Mouse (Mus musculus) yolk sac, embryonic 10.5 days (tissue): Measurements from ENCODE around the gene Zfp423.

Source experiments
- DNase-seq: peaks from one replicate; pipeline ENCODE4 v3.0.0-alpha.2; 2017; ENCODE audit warnings: low spot score

The Zfp423 gene

GRCm38 (mm10) chr8:87959320-87959920 is at the start of gene Zfp423:
Gene Zfp423, minus strand, starts transcription at chr8:87959595.
- no peak for DNase-seq

GRCm38 (mm10) chr8:88006811-88007210 is 47.4 kb upstream of the Zfp423 start:
- no peak for DNase-seq

- no peak for DNase-seq
These were observed 25.4 kb upstream of the Zfp423 start for GRCm38 (mm10) chr8:87984778-87985177.

- DNase-seq, result no peak
These were observed 24.6 kb upstream of the Zfp423 start for GRCm38 (mm10) chr8:87984032-87984431.

GRCm38 (mm10) chr8:87982936-87983335 is 23.5 kb upstream of the Zfp423 start:
- DNase-seq, result no peak

- no peak for DNase-seq
These were observed 16.0 kb upstream of the Zfp423 start for GRCm38 (mm10) chr8:87975466-87975809.

GRCm38 (mm10) chr8:87974759-87975465 is 15.5 kb upstream of the Zfp423 start:
- DNase-seq, result peak; percentile 27

GRCm38 (mm10) chr8:87974122-87974758 is 14.8 kb upstream of the Zfp423 start:
- DNase-seq, result no peak

GRCm38 (mm10) chr8:87967866-87968620 is 8.6 kb upstream of the Zfp423 start:
- no peak for DNase-seq

GRCm38 (mm10) chr8:87967057-87967820 is 7.8 kb upstream of the Zfp423 start:
- no peak for DNase-seq

- DNase-seq, result no peak
These were observed 3.3 kb upstream of the Zfp423 start for GRCm38 (mm10) chr8:87962514-87963225.

GRCm38 (mm10) chr8:87961680-87962513 is 2.5 kb upstream of the Zfp423 start:
- peak; percentile 21 for DNase-seq

- no peak for DNase-seq
These were observed 1.7 kb upstream of the Zfp423 start for GRCm38 (mm10) chr8:87961108-87961507.

GRCm38 (mm10) chr8:87960061-87960749 is 810 bp upstream of the Zfp423 start:
- DNase-seq, result peak; percentile 65

- DNase-seq, result peak; percentile 83
These were observed 710 bp downstream of the Zfp423 start for GRCm38 (mm10) chr8:87958451-87959319.

- DNase-seq, result peak; percentile 66
These were observed 1.4 kb downstream of the Zfp423 start for GRCm38 (mm10) chr8:87957871-87958450.

- no peak for DNase-seq
These were observed 3.4 kb downstream of the Zfp423 start for GRCm38 (mm10) chr8:87956001-87956400.

- no peak for DNase-seq
These were observed 5.9 kb downstream of the Zfp423 start for GRCm38 (mm10) chr8:87953473-87953872.
